Mouse (Mus musculus) mammary gland, adult 2 months (tissue): ENCODE results near the gene Adam3. TPM values are rescaled to one million over a fixed set of nuclear protein-coding genes. Genes with fewer than 3 reads are reported as not detected.

Source experiments
- polyA plus RNA-seq: library from polyadenylated mRNA; depleted of rRNA; stranded (reverse); fragments of >200 nt; gene quantifications from 2 replicates; pipeline ENCODE4 v1.2.3, GENCODE M21; 2012; ENCODE audit warnings: low replicate concordance; rRNA removed

The Adam3 gene
- polyA plus RNA-seq: 0.82 TPM in 1 of 2 replicates, not detected in the other

DNA sequence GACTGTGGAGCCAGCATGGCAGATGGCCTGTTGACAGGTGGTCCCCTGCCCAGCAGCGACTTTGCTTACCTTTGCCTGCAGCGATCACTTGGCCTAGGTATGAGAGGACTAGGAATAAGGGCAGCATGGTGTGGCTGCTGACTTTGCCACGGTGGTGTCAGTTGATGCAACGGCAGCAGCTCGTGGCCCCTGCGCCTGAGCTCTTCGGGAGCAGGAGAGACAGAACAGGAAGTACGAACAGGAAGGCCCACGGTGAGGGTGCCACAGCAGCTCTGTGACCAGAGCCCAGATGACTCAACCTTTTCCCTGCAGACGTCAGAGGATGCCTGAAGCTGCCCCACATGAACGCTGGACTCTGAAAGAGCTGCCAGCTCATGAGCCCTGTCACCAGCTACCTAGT is at the start of gene Adam3:
Gene Adam3 (minus strand): TSS at position 223 of the 400 bp plus-strand sequence.

Other genes with a start within 250 kb of the Adam3 start
- gene Adam5, start 98.5 kb upstream of the Adam3 start, polyA plus RNA-seq: 0.33 TPM in 1 of 2 replicates, not detected in the other